ENCODE assay signal across 8 mouse cellular contexts in genomic region chr5:122280827-122281462, GRCm38 (mm10). TPM values are rescaled to one million over a fixed set of nuclear protein-coding genes. Genes with fewer than 3 reads are reported as not detected.
DNase-seq lines count a peak whose midpoint lies in the region; ATAC-seq and TF ChIP-seq lines count a peak whose summit lies in the region.

No protein-coding gene starts in this region.

- H3K4me3 ChIP-seq in hindbrain, embryonic 12.5 days = no peak overlapping the region
- no peak overlapping the region for H3K4me3 ChIP-seq in hindbrain, embryonic 10.5 days
- H3K4me3 ChIP-seq in kidney, postnatal 0 days (replicated peaks; ENCODE audit: low read depth, low read length) = no peak overlapping the region

- no peak for TF ChIP-seq CTCF in kidney, postnatal 0 days (IDR thresholded peaks at IDR 0.05; ENCODE audit: low read depth)

- H3K4me2 ChIP-seq in hindbrain, embryonic 12.5 days (replicated peaks) = 0 out of 2 replicates have a peak overlapping the region, but pooled peaks have one; percentile 8
- peak overlapping the region; percentile 38 for H3K4me2 ChIP-seq in kidney, postnatal 0 days (ENCODE audit: low read length)

- ATAC-seq in hindbrain, embryonic 12.5 days (ENCODE audit: low FRiP score) = no peak
- no peak for ATAC-seq in kidney, postnatal 0 days (replicated peaks; ENCODE audit: low FRiP score, low read depth)

- no peak overlapping the region for H3K9ac ChIP-seq in hindbrain, embryonic 12.5 days
- peak overlapping the region; percentile 36; the same call in 1 of the 2 replicates for H3K9ac ChIP-seq in kidney, postnatal 0 days (ENCODE audit: low read depth, low read length)

- WGBS in hindbrain, embryonic 12.5 days = 47% methylated on average over 19 of the region's 19 CpGs
- WGBS in hindbrain, embryonic 10.5 days = 42% methylated on average over 19 of the region's 19 CpGs
- WGBS in kidney, postnatal 0 days = 22% methylated on average over 19 of the region's 19 CpGs

- H3K4me1 ChIP-seq in hindbrain, embryonic 12.5 days = peaks cover 12% of the 10 kb centered on the region
- H3K4me1 ChIP-seq in hindbrain, embryonic 10.5 days (replicated peaks) = peaks cover 25% of the 10 kb centered on the region
- H3K4me1 ChIP-seq in kidney, postnatal 0 days (replicated peaks; ENCODE audit: insufficient read depth, low read length) = peaks cover 12% of the 10 kb centered on the region; the same call in 1 of the 2 replicates

- H3K27me3 ChIP-seq in hindbrain, embryonic 12.5 days = peaks cover 2% of the 10 kb centered on the region; the same call in 1 of the 2 replicates
- 0 out of 2 replicates have a peak, but pooled peaks cover 10% of the 10 kb centered on the region for H3K27me3 ChIP-seq in hindbrain, embryonic 10.5 days (ENCODE audit: insufficient read depth, poor library complexity, severe bottlenecking)
- no peaks in the 10 kb centered on the region for H3K27me3 ChIP-seq in kidney, postnatal 0 days (ENCODE audit: insufficient read depth, low read length)

- intact Hi-C loops in left cerebral cortex, postnatal 36 days (cut with DNase I) = loop anchor here (5.0 kb wide), 1 partner anchor 36 kb away; no protein-coding TSS in a partner anchor

- H3K36me3 ChIP-seq in hindbrain, embryonic 12.5 days = no peaks in the 10 kb centered on the region
- H3K36me3 ChIP-seq in hindbrain, embryonic 10.5 days = no peaks in the 10 kb centered on the region
- no peaks in the 10 kb centered on the region for H3K36me3 ChIP-seq in kidney, postnatal 0 days (ENCODE audit: insufficient read depth, low read length)

- DNase-seq in hindbrain, embryonic 10.5 days (ENCODE audit: low spot score) = no peak
- peak; percentile 36 to 66 for DNase-seq in gastrocnemius, adult 8-10 months (ENCODE audit: low spot score in 2 of 2)
- DNase-seq in kidney, postnatal 0 days (ENCODE audit: low spot score) = peak; percentile 30
- DNase-seq in lung, postnatal 4 days = peak; percentile 56 to 69
- DNase-seq in left cerebral cortex, postnatal 36 days (ENCODE audit: low spot score in 2 of 2) = no peak
- DNase-seq in layer of hippocampus, postnatal 25 days (ENCODE audit: extremely low spot score in 1 of 2, low spot score in 1 of 2) = no peak
- DNase-seq in right cerebral cortex, postnatal 25 days = no peak

- no peak overlapping the region for H3K27ac ChIP-seq in hindbrain, embryonic 12.5 days
- H3K27ac ChIP-seq in hindbrain, embryonic 10.5 days = no peak overlapping the region
- peak overlapping the region; percentile 63 for H3K27ac ChIP-seq in kidney, postnatal 0 days

- no peaks in the 10 kb centered on the region for H3K9me3 ChIP-seq in hindbrain, embryonic 12.5 days (replicated peaks)
- no peaks in the 10 kb centered on the region for H3K9me3 ChIP-seq in hindbrain, embryonic 10.5 days
- H3K9me3 ChIP-seq in kidney, postnatal 0 days (replicated peaks; ENCODE audit: low read length) = no peaks in the 10 kb centered on the region

RNA-seq across cellular contexts. Expression of gene Pptc7, which starts 3.2 kb away (rescaled TPM):
- 10.8 and 11.1 TPM in 2 replicates for polyA plus RNA-seq in hindbrain, embryonic 12.5 days (2016; fragmentation: Nextera tagmentation; extraction: Ambion mirVana)
- polyA plus RNA-seq in hindbrain, embryonic 10.5 days (2016; fragmentation: Nextera tagmentation; extraction: Ambion mirVana) = 6.5 and 8.4 TPM in 2 replicates
- 100 to 1,000 TPM in 2 of 4 experiments, 10 to 100 TPM in 2; 91.8 to 110 (median 100.0) TPM for total RNA-seq in gastrocnemius, adult 8-10 months (2022)
- 10.4 and 12.1 TPM in 2 replicates for polyA plus RNA-seq in kidney, postnatal 0 days (2015; fragmentation: Nextera tagmentation; extraction: Ambion mirVana)
- 10 to 100 TPM; 39.1 to 42.7 TPM for total RNA-seq in left cerebral cortex, postnatal 36 days (2021)
- 10 to 100 TPM; 36.5 to 42.5 TPM for total RNA-seq in layer of hippocampus, postnatal 25 days (2021)

RNA-seq across cellular contexts. Expression of gene Tctn1, which starts 16.7 kb away (rescaled TPM):
- 7.5 and 7.7 TPM in 2 replicates for polyA plus RNA-seq in hindbrain, embryonic 12.5 days (2016; fragmentation: Nextera tagmentation; extraction: Ambion mirVana)
- polyA plus RNA-seq in hindbrain, embryonic 10.5 days (2016; fragmentation: Nextera tagmentation; extraction: Ambion mirVana) = 5.2 and 6.0 TPM in 2 replicates
- 1 to 10 TPM; 1.4 to 2.1 (median 1.7) TPM for total RNA-seq in gastrocnemius, adult 8-10 months (2022)
- 5.2 and 6.6 TPM in 2 replicates for polyA plus RNA-seq in kidney, postnatal 0 days (2015; fragmentation: Nextera tagmentation; extraction: Ambion mirVana)
- total RNA-seq in left cerebral cortex, postnatal 36 days (2021) = 10 to 100 TPM; 12.2 to 14.5 TPM
- 10 to 100 TPM; 11.8 to 12.3 TPM for total RNA-seq in layer of hippocampus, postnatal 25 days (2021)

Comparison
In these comparisons a context has a peak if more than half of its experiments do, and no peak if none do; other contexts are left out.
1. DNase-seq: peak in gastrocnemius, adult 8-10 months (2 of 2), kidney, postnatal 0 days (single experiment) and lung, postnatal 4 days (2 of 2); none in hindbrain, embryonic 10.5 days (single experiment), left cerebral cortex, postnatal 36 days (0 of 2), layer of hippocampus, postnatal 25 days (0 of 2) and right cerebral cortex, postnatal 25 days (single experiment).
2. RNA of gene Tctn1, which starts 16.7 kb away (total RNA-seq): 12.2 to 14.5 TPM in left cerebral cortex, postnatal 36 days and 11.8 to 12.3 TPM in layer of hippocampus, postnatal 25 days; 1.4 to 2.1 TPM in gastrocnemius, adult 8-10 months; every median in the first group is over 4 times any median in the second.